ENCODE assay signal across 8 mouse cellular contexts in the genomic region with DNA sequence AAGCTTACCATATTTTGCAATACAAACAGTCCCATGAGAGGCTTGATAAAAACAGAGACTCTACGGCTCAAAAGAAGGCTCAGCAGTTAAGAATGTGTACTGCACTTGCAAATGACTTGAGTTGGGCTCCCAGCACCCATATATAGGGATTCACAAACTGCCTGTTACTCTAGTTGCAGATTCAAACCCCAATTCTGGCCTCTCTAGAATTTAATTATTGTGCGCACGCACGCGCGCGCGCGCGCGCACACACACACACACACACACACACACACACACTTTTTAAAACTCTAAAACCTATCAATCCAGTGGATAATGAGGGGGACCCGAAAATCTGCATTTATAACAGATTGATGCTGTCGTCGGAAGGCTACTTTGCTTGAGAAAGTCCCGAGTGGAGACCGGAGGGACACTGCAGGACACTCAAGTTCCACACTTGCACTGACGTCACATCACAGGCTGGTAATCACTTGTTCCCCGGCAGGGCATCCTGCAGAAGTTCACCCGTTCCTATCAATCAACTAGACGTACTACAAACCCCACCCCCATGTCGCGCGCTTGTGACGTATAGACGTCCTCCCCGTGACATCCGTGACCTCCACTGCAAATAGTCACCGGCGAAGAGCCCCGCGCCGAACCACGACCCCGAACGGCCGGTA. TPM values are rescaled to one million over a fixed set of nuclear protein-coding genes. Genes with fewer than 3 reads are reported as not detected.
DNase-seq lines count a peak whose midpoint lies in the region; ATAC-seq and TF ChIP-seq lines count a peak whose summit lies in the region.

No protein-coding gene starts in this region.

- TF ChIP-seq CTCF in bone marrow macrophage, adult 2 months (IDR thresholded peaks at IDR 0.05; ENCODE audit: low read depth, low read length): no peak

- H3K4me3 ChIP-seq in bone marrow macrophage, adult 2 months (ENCODE audit: insufficient read depth, low read length): peak overlapping the region; percentile 70
- H3K4me3 ChIP-seq in kidney, embryonic 14.5 days (ENCODE audit: low read length): peak overlapping the region; percentile 52
- H3K4me3 ChIP-seq in limb, embryonic 14.5 days (replicated peaks; ENCODE audit: low read length): peak overlapping the region; percentile 71
- peak overlapping the region; percentile 66 for H3K4me3 ChIP-seq in midbrain, embryonic 16.5 days (ENCODE audit: low read depth, low read length)

- TF ChIP-seq POLR2A in bone marrow macrophage, adult 2 months (IDR thresholded peaks at IDR 0.05; ENCODE audit: borderline replicate concordance, low read depth, low read length): no peak
- no peak for TF ChIP-seq POLR2A in limb, embryonic 14.5 days (IDR thresholded peaks at IDR 0.05; ENCODE audit: borderline replicate concordance, extremely low read depth, insufficient read depth, insufficient read length)

- H3K4me1 ChIP-seq in bone marrow macrophage, adult 2 months (ENCODE audit: control insufficient read depth, insufficient read depth, low read length): peaks cover 14% of the 10 kb centered on the region
- H3K4me1 ChIP-seq in kidney, embryonic 14.5 days (ENCODE audit: control insufficient read depth, insufficient read depth, low read length): no peaks in the 10 kb centered on the region
- peaks cover 9% of the 10 kb centered on the region; the same call in 1 of the 2 replicates for H3K4me1 ChIP-seq in limb, embryonic 14.5 days (ENCODE audit: control insufficient read depth, insufficient read depth, low read length)
- peaks cover 8% of the 10 kb centered on the region for H3K4me1 ChIP-seq in midbrain, embryonic 16.5 days (ENCODE audit: control insufficient read depth, insufficient read depth, low read length)

- no peaks in the 10 kb centered on the region for H3K9me3 ChIP-seq in kidney, embryonic 14.5 days (ENCODE audit: control insufficient read depth, low read length)
- no peaks in the 10 kb centered on the region for H3K9me3 ChIP-seq in limb, embryonic 14.5 days (ENCODE audit: control insufficient read depth, low read length)
- no peaks in the 10 kb centered on the region for H3K9me3 ChIP-seq in midbrain, embryonic 16.5 days (replicated peaks; ENCODE audit: control insufficient read depth, low read length, poor library complexity, severe bottlenecking)

- peaks cover 9% of the 10 kb centered on the region; the same call in 1 of the 2 replicates for H3K36me3 ChIP-seq in kidney, embryonic 14.5 days (ENCODE audit: control insufficient read depth, insufficient read depth, low read length)
- H3K36me3 ChIP-seq in limb, embryonic 14.5 days (ENCODE audit: control insufficient read depth, insufficient read depth, low read length): peaks cover 4% of the 10 kb centered on the region; the same call in 1 of the 2 replicates
- no peaks in the 10 kb centered on the region for H3K36me3 ChIP-seq in midbrain, embryonic 16.5 days (ENCODE audit: control insufficient read depth, insufficient read depth, low read length)

- peak; percentile 94 for ATAC-seq in erythroblast, adult 5-6 weeks (replicated peaks; ENCODE audit: low FRiP score, poor library complexity, severe bottlenecking)
- ATAC-seq in kidney, embryonic 14.5 days (ENCODE audit: low FRiP score, low TSS enrichment): peak; percentile 92
- peak; percentile 95 for ATAC-seq in limb, embryonic 14.5 days (ENCODE audit: low FRiP score, low read depth)
- peak; percentile 95 for ATAC-seq in midbrain, embryonic 16.5 days

- peak overlapping the region; percentile 64 for H3K9ac ChIP-seq in kidney, embryonic 14.5 days (ENCODE audit: low read depth, low read length)
- peak overlapping the region; percentile 80 for H3K9ac ChIP-seq in limb, embryonic 14.5 days (ENCODE audit: low read depth, low read length, severe bottlenecking)
- H3K9ac ChIP-seq in midbrain, embryonic 16.5 days (ENCODE audit: low read depth, low read length): peak overlapping the region; percentile 79

- peak; percentile 98 for DNase-seq in CD4-positive, CD25-positive, alpha-beta regulatory T cell, adult 2 months (ENCODE audit: low read depth, low spot score)
- peak; percentile 96 to 97 for DNase-seq in heart, adult 9 months (ENCODE audit: low spot score in 2 of 2)
- peak; percentile 96 for DNase-seq in limb, embryonic 14.5 days (ENCODE audit: low spot score)
- DNase-seq in spleen, postnatal 36 days (ENCODE audit: low spot score in 2 of 2): peak; percentile 95 to 97

- H3K27ac ChIP-seq in bone marrow macrophage, adult 2 months (ENCODE audit: insufficient read depth, low read depth, low read length): peak overlapping the region; percentile 86
- peak overlapping the region; percentile 90 for H3K27ac ChIP-seq in kidney, embryonic 14.5 days (ENCODE audit: low read depth, low read length)
- peak overlapping the region; percentile 94 for H3K27ac ChIP-seq in limb, embryonic 14.5 days (replicated peaks; ENCODE audit: low read depth, low read length)
- H3K27ac ChIP-seq in midbrain, embryonic 16.5 days (ENCODE audit: low read length): peak overlapping the region; percentile 98

- H3K4me2 ChIP-seq in kidney, embryonic 14.5 days (replicated peaks; ENCODE audit: low read depth, low read length): peak overlapping the region; percentile 46
- H3K4me2 ChIP-seq in limb, embryonic 14.5 days (replicated peaks; ENCODE audit: low read depth, low read length, severe bottlenecking): peak overlapping the region; percentile 69
- H3K4me2 ChIP-seq in midbrain, embryonic 16.5 days (ENCODE audit: low read length): peak overlapping the region; percentile 58

- under 1% methylated on average over 36 of the region's 36 CpGs for WGBS in kidney, embryonic 14.5 days
- WGBS in limb, embryonic 14.5 days: under 1% methylated on average over 34 of the region's 36 CpGs
- 1% methylated on average over 36 of the region's 36 CpGs for WGBS in midbrain, embryonic 16.5 days

- H3K27me3 ChIP-seq in kidney, embryonic 14.5 days (ENCODE audit: control insufficient read depth, insufficient read depth, low read length): no peaks in the 10 kb centered on the region
- no peaks in the 10 kb centered on the region for H3K27me3 ChIP-seq in limb, embryonic 14.5 days (ENCODE audit: control insufficient read depth, insufficient read depth, low read length)
- no peaks in the 10 kb centered on the region for H3K27me3 ChIP-seq in midbrain, embryonic 16.5 days (ENCODE audit: control insufficient read depth, insufficient read depth, low read depth, low read length)

RNA-seq across cellular contexts. Expression of a gene that starts 0.5 kb away (rescaled TPM):
- 13.6 and 15.8 TPM in 2 replicates for polyA plus RNA-seq in bone marrow macrophage, adult 2 months (2012; ENCODE audit: insufficient read depth, insufficient read length, missing spikeins)
- total RNA-seq in erythroblast, adult 5-6 weeks (2015; ENCODE audit: low replicate concordance): 8.5 and 8.6 TPM in 2 replicates
- 2.2 and 5.3 TPM in 2 replicates for total RNA-seq in erythroblast, adult 5-6 weeks (2017; ENCODE audit: low replicate concordance)
- 158 and 169 TPM in 2 replicates for polyA plus RNA-seq in kidney, embryonic 14.5 days (2014; fragmentation: Nextera tagmentation; extraction: Ambion mirVana)
- polyA plus RNA-seq in limb, embryonic 14.5 days (2012; rRNA removed): 53.0 and 60.3 TPM in 2 replicates
- 90.5 and 97.4 TPM in 2 replicates for polyA plus RNA-seq in limb, embryonic 14.5 days (2014; fragmentation: Nextera tagmentation; extraction: Ambion mirVana)
- 79.8 and 81.4 TPM in 2 replicates for polyA plus RNA-seq in midbrain, embryonic 16.5 days (2015; fragmentation: Nextera tagmentation; extraction: Ambion mirVana)

RNA-seq across cellular contexts. Expression of a gene that starts 40.9 kb away (rescaled TPM):
- polyA plus RNA-seq in bone marrow macrophage, adult 2 months (2012; ENCODE audit: insufficient read depth, insufficient read length, missing spikeins): 50.9 and 59.0 TPM in 2 replicates
- 5.0 and 5.6 TPM in 2 replicates for total RNA-seq in erythroblast, adult 5-6 weeks (2015; ENCODE audit: low replicate concordance)
- total RNA-seq in erythroblast, adult 5-6 weeks (2017; ENCODE audit: low replicate concordance): 5.5 and 6.6 TPM in 2 replicates
- polyA plus RNA-seq in kidney, embryonic 14.5 days (2014; fragmentation: Nextera tagmentation; extraction: Ambion mirVana): 2.5 and 3.1 TPM in 2 replicates
- 18.1 and 20.7 TPM in 2 replicates for polyA plus RNA-seq in limb, embryonic 14.5 days (2012; rRNA removed)
- polyA plus RNA-seq in limb, embryonic 14.5 days (2014; fragmentation: Nextera tagmentation; extraction: Ambion mirVana): 5.5 and 5.7 TPM in 2 replicates
- 0.39 and 0.75 TPM in 2 replicates for polyA plus RNA-seq in midbrain, embryonic 16.5 days (2015; fragmentation: Nextera tagmentation; extraction: Ambion mirVana)

RNA-seq across cellular contexts. Expression of a gene that starts 51.9 kb away (rescaled TPM):
- not detected in 2 replicates for polyA plus RNA-seq in bone marrow macrophage, adult 2 months (2012; ENCODE audit: insufficient read depth, insufficient read length, missing spikeins)
- total RNA-seq in erythroblast, adult 5-6 weeks (2015; ENCODE audit: low replicate concordance): not detected in 2 replicates
- 0.14 TPM in 1 of 2 replicates, not detected in the other for total RNA-seq in erythroblast, adult 5-6 weeks (2017; ENCODE audit: low replicate concordance)
- polyA plus RNA-seq in kidney, embryonic 14.5 days (2014; fragmentation: Nextera tagmentation; extraction: Ambion mirVana): 1.2 and 2.7 TPM in 2 replicates
- polyA plus RNA-seq in limb, embryonic 14.5 days (2012; rRNA removed): 4.0 and 4.6 TPM in 2 replicates
- polyA plus RNA-seq in limb, embryonic 14.5 days (2014; fragmentation: Nextera tagmentation; extraction: Ambion mirVana): 4.4 and 4.5 TPM in 2 replicates
- 6.3 and 7.3 TPM in 2 replicates for polyA plus RNA-seq in midbrain, embryonic 16.5 days (2015; fragmentation: Nextera tagmentation; extraction: Ambion mirVana)

Comparison
In these comparisons a context has a peak if more than half of its experiments do, and no peak if none do; other contexts are left out.
1. Peak in every context shown above with its lines: DNase-seq, ATAC-seq, H3K4me3 ChIP-seq and H3K27ac ChIP-seq.